Mouse (Mus musculus) lung, embryonic 15.5 days (tissue): ENCODE results near the gene Spcs3. TPM values are rescaled to one million over a fixed set of nuclear protein-coding genes. Genes with fewer than 3 reads are reported as not detected.

ENCODE experiments used
- ATAC-seq: fragments of 200-750 bp; cut with Nextera tagmentation; 2 replicates; pipeline ENCODE4 v1.8.0; 2017; ENCODE audit warnings: moderate number of reproducible peaks, borderline replicate concordance; ENCODE audit not compliant: low FRiP score, low TSS enrichment; ENCODE audit errors: extremely low read depth
- H3K27ac ChIP-seq: fragments of 300-500 bp; sonication (generic); 2 replicates; pipeline ENCODE4 v1.5.1; 2015; ENCODE audit warnings: moderate library complexity, mild to moderate bottlenecking, inconsistent platforms
- H3K27me3 ChIP-seq: fragments of 300-500 bp; sonication (generic); 2 replicates; pipeline ENCODE4 v1.6.1; 2015; ENCODE audit warnings: inconsistent platforms
- H3K36me3 ChIP-seq: fragments of 300-500 bp; sonication (generic); 2 replicates; pipeline ENCODE4 v1.6.1; 2015; ENCODE audit warnings: inconsistent platforms
- H3K4me1 ChIP-seq: fragments of 300-500 bp; sonication (generic); 2 replicates; pipeline ENCODE4 v1.6.1; 2015; ENCODE audit warnings: inconsistent platforms
- H3K4me2 ChIP-seq: fragments of 300-500 bp; sonication (generic); 2 replicates; pipeline ENCODE4 v1.6.1; 2015; ENCODE audit warnings: inconsistent platforms, mild to moderate bottlenecking, moderate library complexity
- H3K4me3 ChIP-seq: fragments of 300-500 bp; sonication (generic); 2 replicates; pipeline ENCODE4 v1.5.1; 2015; ENCODE audit warnings: mild to moderate bottlenecking, inconsistent platforms
- H3K9ac ChIP-seq: fragments of 300-500 bp; sonication (generic); 2 replicates; pipeline ENCODE4 v1.6.1; 2015; ENCODE audit warnings: inconsistent platforms
- H3K9me3 ChIP-seq: fragments of 300-500 bp; sonication (generic); 2 replicates; pipeline ENCODE4 v1.6.1; 2016; ENCODE audit warnings: inconsistent platforms
- WGBS: fragments of 180-500 bp; shearing (Covaris S2); methylation state at CpG from one replicate; pipeline ENCODE4 v1.1.7; 2015; 5-methylcytosine and 5-hydroxymethylcytosine counted together
- polyA plus RNA-seq: library from polyadenylated mRNA; unstranded; fragments of >200 nt; fragmentation: Nextera tagmentation; extraction: Ambion mirVana; gene quantifications from 2 replicates; pipeline ENCODE4 v1.2.1, GENCODE M21; 2015

Spcs3 gene
- polyA plus RNA-seq = 89.4 and 93.0 TPM in 2 replicates

GRCm38 (mm10) chr8:54529382-54530296 lies at the start of gene Spcs3, which contains the start of gene Asb5:
TSS of gene Spcs3 (minus strand) at chr8:54529998.
TSS of gene Asb5 (plus strand) at chr8:54529580.
- under 1% methylated on average over 83 of the region's 89 CpGs for WGBS

DNA sequence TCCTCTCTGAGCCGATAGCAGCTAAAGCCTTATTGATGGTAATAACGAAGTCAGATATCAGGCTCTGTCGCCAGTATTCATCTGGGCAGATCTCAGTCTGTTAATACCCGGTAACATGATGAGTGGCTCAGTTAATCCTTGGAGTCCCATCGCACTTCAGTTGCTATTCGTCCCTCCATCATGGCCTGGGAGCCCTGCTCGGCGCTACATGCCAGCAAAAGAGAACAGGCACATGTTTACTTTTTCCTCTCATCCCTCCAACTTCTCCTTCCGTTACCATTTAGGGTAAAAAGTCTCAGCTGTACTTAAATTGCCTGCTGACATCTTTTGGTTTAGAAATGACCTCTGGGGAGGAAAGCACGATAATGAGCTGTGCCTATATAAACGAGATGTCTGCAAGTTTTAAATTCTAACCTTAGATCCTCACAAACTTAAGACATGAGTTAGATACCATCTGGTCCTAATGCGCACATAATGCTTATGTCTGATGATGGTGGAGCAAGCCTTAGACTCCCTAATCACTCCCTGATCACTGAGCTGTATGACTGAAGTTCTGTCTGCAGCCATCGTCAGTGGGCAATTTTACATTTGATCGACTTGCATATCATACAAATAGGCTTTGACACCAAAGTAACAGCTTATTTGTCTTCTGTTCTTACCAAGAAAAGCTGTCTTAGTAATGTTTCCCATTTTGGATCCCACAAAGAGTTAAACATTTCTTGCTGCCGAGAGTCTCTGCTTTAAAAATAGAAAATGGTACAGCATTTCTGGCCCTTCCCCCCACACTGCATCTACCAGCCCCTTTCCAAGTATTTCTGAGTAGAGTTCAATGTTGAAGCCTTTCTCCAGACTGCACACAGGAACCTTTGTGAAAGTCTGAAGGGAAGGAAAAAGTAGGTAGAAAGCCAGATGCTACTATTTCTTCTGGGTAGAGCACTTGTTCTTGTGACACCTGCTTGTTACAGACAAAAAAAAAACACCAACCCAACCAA lies 41.1 kb upstream of the Spcs3 start:
- no peak overlapping the region for H3K27ac ChIP-seq

More at GRCm38 (mm10) chr8:54529382-54530296, at the start of gene Spcs3, which contains the start of gene Asb5:
- Histone ChIP-seq H3K4me2 (peak within 1 kb of the TSS; percentile 65), H3K9me3 (no peaks in the 10 kb centered on the region), H3K9ac (peak within 1 kb of the TSS; percentile 89), H3K4me3 (peak within 1 kb of the TSS; percentile 97), H3K36me3 (0 out of 2 replicates have a peak, but pooled peaks cover 5% of the 10 kb centered on the region), H3K27ac (peak within 1 kb of the TSS; percentile 84), H3K4me1 (peaks cover 12% of the 10 kb centered on the region), H3K27me3 (no peaks in the 10 kb centered on the region)
- ATAC-seq = peak; percentile 98

GRCm38 (mm10) chr8:54567168-54567567 lies 37.4 kb upstream of the Spcs3 start:
- Histone ChIP-seq H3K4me3 (no peak overlapping the region), H3K27me3 (no peaks in the 10 kb centered on the region), H3K27ac (no peak overlapping the region), H3K36me3 (no peaks in the 10 kb centered on the region), H3K9ac (no peak overlapping the region), H3K4me1 (0 out of 2 replicates have a peak, but pooled peaks cover 5% of the 10 kb centered on the region), H3K9me3 (no peaks in the 10 kb centered on the region), H3K4me2 (no peak overlapping the region)
- 20% methylated on average over 2 of the region's 2 CpGs for WGBS
- ATAC-seq = peak; percentile 47; the same call in 1 of the 2 replicates

More for the DNA sequence above, 41.1 kb upstream of the Spcs3 start:
- H3K9ac ChIP-seq = no peak overlapping the region
- 0 out of 2 replicates have a peak, but pooled peaks cover 3% of the 10 kb centered on the region for H3K4me1 ChIP-seq
- no peaks in the 10 kb centered on the region for H3K27me3 ChIP-seq
- no peaks in the 10 kb centered on the region for H3K36me3 ChIP-seq
- no peaks in the 10 kb centered on the region for H3K9me3 ChIP-seq
- peak; percentile 70; the same call in 1 of the 2 replicates for ATAC-seq
- H3K4me2 ChIP-seq = 0 out of 2 replicates have a peak overlapping the region, but pooled peaks have one; percentile 7
- no peak overlapping the region for H3K4me3 ChIP-seq
- 28% methylated on average over 15 of the region's 15 CpGs for WGBS

- 75% methylated on average over 7 of the region's 7 CpGs for WGBS
- H3K9ac ChIP-seq = no peak overlapping the region
- ATAC-seq = no peak
Observed at GRCm38 (mm10) chr8:54565603-54566260, 35.9 kb upstream of the Spcs3 start.

DNA sequence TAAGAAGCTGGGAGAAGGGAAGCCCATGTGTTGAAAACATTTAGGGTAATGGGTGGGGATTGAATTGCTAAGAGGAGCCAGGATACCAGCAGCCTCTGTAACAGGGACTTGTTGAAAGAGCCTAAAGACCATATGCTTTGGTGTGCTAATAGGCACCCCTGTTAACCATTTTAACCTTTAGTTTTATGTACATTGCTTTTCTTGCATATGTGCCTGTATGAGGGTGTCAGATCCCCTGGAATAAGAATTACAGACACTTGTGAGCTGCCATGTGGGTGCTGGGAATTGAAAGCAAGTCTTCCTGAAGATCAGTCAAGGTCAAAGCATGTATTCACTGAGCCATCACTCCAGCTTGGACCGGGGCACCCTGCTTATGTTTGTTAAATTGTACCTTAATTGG lies 35.4 kb upstream of the Spcs3 start:
- WGBS = 52% methylated on average over 1 of the region's 1 CpGs
- no peaks in the 10 kb centered on the region for H3K27me3 ChIP-seq
- H3K36me3 ChIP-seq = no peaks in the 10 kb centered on the region
- no peak overlapping the region for H3K27ac ChIP-seq
- 0 out of 2 replicates have a peak, but pooled peaks cover 5% of the 10 kb centered on the region for H3K4me1 ChIP-seq
- no peak for ATAC-seq
- no peaks in the 10 kb centered on the region for H3K9me3 ChIP-seq
- H3K4me3 ChIP-seq = no peak overlapping the region
- no peak overlapping the region for H3K9ac ChIP-seq
- H3K4me2 ChIP-seq = no peak overlapping the region

More at GRCm38 (mm10) chr8:54565603-54566260, 35.9 kb upstream of the Spcs3 start:
- H3K36me3 ChIP-seq = no peaks in the 10 kb centered on the region
- no peaks in the 10 kb centered on the region for H3K9me3 ChIP-seq
- no peak overlapping the region for H3K4me3 ChIP-seq
- H3K27me3 ChIP-seq = no peaks in the 10 kb centered on the region
- no peak overlapping the region for H3K27ac ChIP-seq
- 0 out of 2 replicates have a peak, but pooled peaks cover 5% of the 10 kb centered on the region for H3K4me1 ChIP-seq
- H3K4me2 ChIP-seq = no peak overlapping the region

GRCm38 (mm10) chr8:54562137-54562536 lies 32.3 kb upstream of the Spcs3 start:
- Histone ChIP-seq H3K4me1 (0 out of 2 replicates have a peak, but pooled peaks cover 5% of the 10 kb centered on the region), H3K4me2 (no peak overlapping the region), H3K36me3 (no peaks in the 10 kb centered on the region), H3K9ac (no peak overlapping the region), H3K27ac (no peak overlapping the region), H3K9me3 (no peaks in the 10 kb centered on the region), H3K4me3 (no peak overlapping the region), H3K27me3 (no peaks in the 10 kb centered on the region)
- ATAC-seq = no peak
- 37% methylated on average over 4 of the region's 4 CpGs for WGBS

DNA sequence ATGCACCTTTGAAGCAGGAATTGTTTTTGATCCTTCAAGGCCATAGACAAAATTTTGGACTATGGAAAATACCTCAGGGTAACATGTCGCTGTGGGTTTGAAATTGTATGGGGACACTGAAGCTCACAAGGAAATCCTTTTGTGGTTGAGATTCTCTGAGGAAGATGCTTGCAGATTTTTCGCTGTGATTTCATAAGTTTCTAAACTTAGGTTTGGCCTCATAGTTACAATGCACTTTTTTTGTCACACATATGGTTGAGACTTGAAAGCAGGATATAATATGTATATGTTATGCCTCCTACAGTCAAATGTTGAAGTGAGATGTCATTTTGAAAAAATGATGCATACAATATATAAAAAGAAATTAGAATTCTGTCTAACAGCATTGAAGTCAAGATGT lies 25.1 kb upstream of the Spcs3 start:
- Histone ChIP-seq H3K4me2 (no peak overlapping the region), H3K4me1 (no peaks in the 10 kb centered on the region), H3K27ac (no peak overlapping the region), H3K27me3 (no peaks in the 10 kb centered on the region), H3K9me3 (no peaks in the 10 kb centered on the region), H3K36me3 (no peaks in the 10 kb centered on the region), H3K9ac (no peak overlapping the region), H3K4me3 (no peak overlapping the region)
- 78% methylated on average over 2 of the region's 2 CpGs for WGBS
- no peak for ATAC-seq

DNA sequence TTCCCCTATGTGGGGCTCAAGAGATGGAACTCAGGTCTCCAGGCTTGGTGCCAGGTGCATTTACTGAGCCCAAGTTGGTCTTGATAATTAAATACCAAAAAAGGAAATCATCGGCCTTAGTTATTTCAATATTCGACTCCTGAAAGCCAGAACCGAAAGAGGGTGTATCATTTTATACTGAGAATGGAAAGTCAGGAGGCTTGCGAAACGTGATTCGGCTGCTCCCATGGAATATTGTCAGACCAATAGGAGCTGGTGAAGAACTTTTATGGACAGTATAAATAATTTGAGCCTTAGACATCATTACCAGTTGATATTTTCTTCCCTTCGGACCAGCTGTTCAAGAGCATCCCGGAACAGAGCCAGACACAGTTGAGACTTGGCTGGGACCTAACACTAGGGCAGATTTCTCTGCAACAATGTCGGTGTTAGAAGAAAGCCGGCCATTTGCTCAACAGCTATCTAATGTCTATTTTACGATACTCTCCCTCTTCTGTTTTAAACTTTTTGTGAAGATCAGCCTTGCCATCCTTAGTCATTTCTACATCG lies 20.3 kb upstream of the Spcs3 start:
- Histone ChIP-seq H3K27me3 (no peaks in the 10 kb centered on the region), H3K36me3 (no peaks in the 10 kb centered on the region), H3K9ac (no peak overlapping the region), H3K9me3 (no peaks in the 10 kb centered on the region), H3K4me2 (no peak overlapping the region), H3K4me3 (no peak overlapping the region), H3K4me1 (no peaks in the 10 kb centered on the region), H3K27ac (no peak overlapping the region)
- WGBS = 86% methylated on average over 12 of the region's 12 CpGs
- ATAC-seq = no peak

DNA sequence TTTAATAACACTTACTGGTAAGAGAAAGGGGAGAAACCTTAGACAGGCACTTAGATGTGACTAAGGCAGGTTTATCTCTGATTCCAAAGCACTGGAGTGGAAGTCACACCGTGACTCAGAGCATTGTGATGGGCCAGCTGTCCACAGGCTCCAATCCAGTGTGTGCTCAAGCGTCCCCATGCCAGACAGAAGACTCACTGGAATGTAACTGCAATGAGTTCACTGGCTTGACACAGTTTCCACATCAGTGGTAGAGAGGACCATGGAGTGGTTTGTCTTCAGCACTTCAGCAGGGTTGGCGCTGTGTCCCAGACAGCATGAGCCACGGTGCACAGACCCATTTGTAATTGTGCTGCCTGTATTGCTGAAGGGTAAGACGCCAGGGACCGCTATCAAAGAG lies 18.6 kb upstream of the Spcs3 start:
- H3K27ac ChIP-seq = no peak overlapping the region
- ATAC-seq = no peak

DNA sequence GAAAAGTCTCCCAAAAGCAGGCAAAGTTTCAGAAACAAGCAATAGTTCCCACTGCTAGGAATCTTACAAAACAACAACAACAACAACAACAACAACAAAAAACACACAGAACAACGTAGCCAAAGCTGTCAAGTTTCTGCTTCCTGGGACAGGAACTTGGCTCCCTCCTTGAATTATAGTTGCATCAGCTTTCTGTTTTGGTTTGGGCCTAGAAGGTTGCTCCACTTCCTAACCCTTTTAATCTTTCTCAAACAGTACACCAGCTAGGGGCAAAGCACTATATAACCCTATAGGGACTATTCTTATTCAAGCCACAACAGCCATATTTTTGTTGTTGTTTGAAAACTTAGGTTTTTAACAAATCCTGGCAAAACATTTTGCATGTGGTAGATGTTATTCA lies 11.5 kb upstream of the Spcs3 start:
- 50% methylated on average over 1 of the region's 1 CpGs for WGBS
- no peak for ATAC-seq

More for the DNA sequence above, 18.6 kb upstream of the Spcs3 start:
- Histone ChIP-seq H3K36me3 (no peaks in the 10 kb centered on the region), H3K4me3 (no peak overlapping the region), H3K4me2 (no peak overlapping the region), H3K9ac (no peak overlapping the region), H3K27me3 (no peaks in the 10 kb centered on the region), H3K4me1 (no peaks in the 10 kb centered on the region), H3K9me3 (no peaks in the 10 kb centered on the region)
- 78% methylated on average over 6 of the region's 6 CpGs for WGBS

GRCm38 (mm10) chr8:54537285-54537684 lies 7.5 kb upstream of the Spcs3 start:
- Histone ChIP-seq H3K4me1 (no peaks in the 10 kb centered on the region), H3K36me3 (no peaks in the 10 kb centered on the region), H3K9ac (no peak overlapping the region), H3K27me3 (no peaks in the 10 kb centered on the region), H3K4me2 (no peak overlapping the region), H3K27ac (no peak overlapping the region), H3K4me3 (no peak overlapping the region), H3K9me3 (no peaks in the 10 kb centered on the region)
- no peak for ATAC-seq
- WGBS = 93% methylated on average over 3 of the region's 3 CpGs

More for the DNA sequence above, 11.5 kb upstream of the Spcs3 start:
- Histone ChIP-seq H3K27me3 (no peaks in the 10 kb centered on the region), H3K4me1 (no peaks in the 10 kb centered on the region), H3K36me3 (no peaks in the 10 kb centered on the region), H3K4me3 (no peak overlapping the region), H3K9ac (no peak overlapping the region), H3K9me3 (no peaks in the 10 kb centered on the region), H3K27ac (no peak overlapping the region), H3K4me2 (no peak overlapping the region)
